Mouse (Mus musculus) thymus, postnatal 4 days (tissue): ENCODE data around the gene Snapc2.
A peak's percentile ranks its signal among the peaks of the same experiment; 100 is the strongest.

Source experiments
- DNase-seq: peaks from one replicate; pipeline ENCODE4 v3.0.0; 2021

Snapc2 gene

DNA sequence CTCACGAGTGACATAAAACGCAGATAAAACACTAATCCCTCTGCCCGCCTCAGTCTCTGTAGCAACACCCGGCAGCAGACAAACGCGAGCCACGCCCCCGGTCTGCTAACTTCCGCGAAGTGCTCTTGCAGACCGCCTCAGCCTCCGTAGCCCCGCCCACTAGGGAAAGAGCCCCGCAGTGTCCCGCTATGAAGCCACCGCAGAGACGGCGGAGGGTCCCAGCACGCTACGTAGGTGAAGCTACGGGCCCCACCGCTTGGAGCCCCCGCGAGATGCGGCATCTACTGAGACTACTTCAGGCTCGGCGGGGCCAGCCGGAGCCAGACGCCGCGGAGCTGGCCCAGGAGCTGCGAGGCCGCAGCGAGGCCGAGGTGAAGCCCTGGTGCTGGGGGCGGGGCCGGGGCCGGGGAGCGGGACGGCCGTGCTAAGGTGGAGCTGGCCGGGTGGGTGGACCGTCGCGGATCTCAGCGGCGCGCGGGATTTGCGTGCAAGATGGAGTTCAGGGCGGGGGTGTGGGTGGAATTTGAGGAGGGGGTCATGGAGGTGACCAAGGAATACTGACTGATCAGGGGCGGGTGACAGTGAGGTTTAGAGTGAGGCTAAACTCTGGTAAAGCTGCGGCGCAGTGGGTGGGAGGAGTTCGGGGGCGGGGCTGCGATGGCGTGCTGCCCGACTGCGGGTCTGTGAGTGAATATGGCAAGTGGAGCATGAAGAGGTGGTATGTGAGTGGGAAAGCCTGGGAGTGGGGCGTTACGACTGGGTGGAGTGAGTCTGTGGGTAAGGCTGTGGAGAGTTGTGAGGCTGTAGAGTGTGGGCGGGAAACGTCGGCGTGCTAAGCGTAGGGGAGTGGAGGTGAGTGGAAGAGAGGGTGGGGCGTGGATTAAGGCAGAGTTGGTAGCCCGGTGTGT, at the start of gene Snapc2:
Gene Snapc2 (plus strand): TSS at position 147 of the 908 bp plus-strand sequence.
- DNase-seq: peak; percentile 99

DNA sequence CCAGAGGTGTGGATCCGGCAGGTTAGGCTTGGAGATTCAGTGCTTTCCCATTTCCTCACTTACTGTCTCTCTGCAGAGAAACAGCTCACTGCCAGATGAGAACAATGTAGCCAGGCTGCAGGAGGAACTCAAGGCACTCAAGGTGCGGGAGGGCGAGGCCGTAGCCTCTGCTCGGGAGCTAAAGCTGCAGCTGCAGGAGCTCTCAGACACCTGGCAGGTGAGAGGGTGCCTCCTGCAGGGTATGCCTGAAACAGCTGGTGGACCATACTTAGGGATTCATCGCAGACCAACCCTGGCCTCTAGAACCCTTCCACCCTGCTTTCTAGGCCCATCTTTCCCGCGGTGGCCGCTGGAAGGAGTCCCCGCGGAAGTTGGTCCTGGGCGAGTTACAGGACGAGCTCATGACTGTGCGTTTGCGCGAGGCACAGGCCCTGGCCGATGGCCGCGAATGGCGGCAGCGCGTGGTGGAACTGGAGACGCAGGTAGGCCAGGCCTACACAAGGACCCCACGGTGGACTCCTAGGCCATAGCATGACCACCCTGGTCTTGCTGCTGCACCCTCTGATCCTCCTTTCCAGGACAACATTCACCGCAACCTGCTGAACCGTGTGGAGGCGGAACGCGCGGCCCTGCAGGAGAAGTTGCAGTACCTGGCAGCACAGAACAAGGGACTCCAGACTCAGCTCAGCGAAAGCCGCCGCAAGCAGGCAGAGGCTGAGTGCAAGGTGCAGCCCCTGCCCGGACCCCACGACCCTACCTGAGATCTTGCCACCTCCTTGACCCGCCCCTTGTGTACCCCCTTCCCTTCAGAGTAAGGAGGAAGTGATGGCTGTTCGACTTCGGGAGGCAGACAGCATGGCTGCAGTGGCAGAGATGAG, 47.4 kb upstream of the Snapc2 start:
- DNase-seq: peak; percentile 45

DNA sequence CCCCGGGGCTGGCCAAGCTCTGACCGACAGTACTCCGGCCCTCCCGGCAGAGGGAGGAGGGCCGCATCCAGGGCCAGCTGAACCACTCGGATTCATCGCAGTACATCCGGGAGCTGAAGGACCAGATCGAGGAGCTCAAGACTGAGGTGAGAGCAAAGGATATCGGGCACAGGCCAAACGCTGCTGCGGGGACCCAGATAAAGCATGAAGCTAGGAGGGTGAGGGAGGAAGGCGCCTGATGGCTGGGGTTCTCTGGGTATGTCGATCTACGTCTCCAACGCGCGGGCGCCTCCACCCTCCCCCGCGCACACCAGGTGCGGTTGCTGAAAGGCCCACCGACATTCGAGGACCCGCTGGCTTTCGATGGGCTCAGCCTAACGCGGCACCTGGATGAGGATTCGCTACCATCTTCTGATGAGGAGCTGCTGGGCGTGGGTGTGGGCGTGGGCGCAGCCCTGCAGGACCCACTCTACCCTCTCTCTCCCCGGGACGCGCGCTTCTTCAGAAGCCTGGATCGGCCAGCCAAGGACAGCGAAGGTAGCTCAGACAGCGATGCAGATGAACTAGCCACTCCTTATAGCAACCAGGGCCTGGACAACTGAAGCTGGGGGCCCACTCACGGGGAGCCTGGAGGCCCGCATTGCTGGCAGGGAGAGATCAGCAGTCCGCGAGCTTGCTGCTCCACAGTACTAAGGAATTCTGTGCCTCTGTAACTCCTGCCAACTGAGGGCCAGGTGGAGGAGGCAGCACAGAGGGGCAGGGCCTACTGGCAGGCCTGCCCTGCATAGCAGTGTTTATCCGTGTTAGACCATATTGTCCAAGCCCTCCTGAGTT, 46.5 kb upstream of the Snapc2 start:
- peak; percentile 33 for DNase-seq

DNA sequence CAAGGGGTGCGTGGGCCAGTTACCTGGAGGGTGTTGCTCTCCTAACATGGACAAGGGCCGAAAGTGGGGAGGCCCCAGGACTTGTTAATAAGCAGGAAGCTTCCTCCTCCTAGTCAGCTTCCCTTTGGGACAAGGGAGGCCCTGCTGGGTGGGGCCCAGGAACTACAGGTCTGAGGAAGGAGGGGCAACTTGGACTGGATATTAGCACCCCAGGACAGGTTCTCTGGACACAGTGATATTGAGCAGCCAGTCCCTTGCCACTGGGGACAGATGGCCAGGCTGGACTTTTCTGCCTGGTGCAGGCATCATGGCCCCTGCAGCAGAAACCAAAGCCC, 45.9 kb upstream of the Snapc2 start:
- no peak for DNase-seq

DNA sequence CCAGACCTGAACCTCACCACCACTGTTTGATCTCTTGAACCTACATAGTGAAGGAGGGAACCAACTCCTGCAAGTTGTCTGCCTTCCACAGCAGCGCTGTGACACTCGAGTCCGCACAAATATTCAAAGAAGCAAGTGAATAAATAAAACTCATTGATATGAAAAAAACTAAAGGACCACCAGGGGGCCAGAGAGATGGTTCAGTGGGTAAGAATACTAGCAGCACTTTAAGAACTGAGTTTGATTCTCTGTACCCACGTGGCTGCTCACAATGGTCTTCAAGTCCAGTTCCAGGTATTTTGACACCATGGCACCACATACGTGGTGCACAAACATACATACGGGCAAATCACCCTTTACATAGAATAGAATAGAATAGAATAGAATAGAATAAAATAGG, 41.8 kb upstream of the Snapc2 start:
- DNase-seq: no peak

DNA sequence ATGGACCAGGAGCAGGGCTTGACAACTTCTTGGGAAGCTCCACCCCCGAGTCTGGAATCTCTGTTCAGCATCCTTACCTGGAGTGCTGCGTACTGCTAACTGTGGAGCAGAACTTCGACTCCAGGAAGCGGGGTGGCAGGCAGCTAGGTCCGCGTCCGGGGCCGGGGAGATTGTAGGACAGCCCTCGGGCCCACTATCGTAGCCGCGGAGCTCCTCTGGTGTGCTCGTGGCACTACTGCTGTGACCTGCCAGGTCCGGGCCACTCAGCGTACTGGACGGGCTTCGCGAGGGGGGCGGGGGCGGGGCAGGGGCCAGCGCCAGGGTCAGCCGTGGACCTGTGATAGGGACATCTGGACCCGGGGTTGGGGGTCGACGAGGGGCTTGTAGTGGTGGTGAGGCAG, 40.1 kb upstream of the Snapc2 start:
- DNase-seq: peak; percentile 42

DNA sequence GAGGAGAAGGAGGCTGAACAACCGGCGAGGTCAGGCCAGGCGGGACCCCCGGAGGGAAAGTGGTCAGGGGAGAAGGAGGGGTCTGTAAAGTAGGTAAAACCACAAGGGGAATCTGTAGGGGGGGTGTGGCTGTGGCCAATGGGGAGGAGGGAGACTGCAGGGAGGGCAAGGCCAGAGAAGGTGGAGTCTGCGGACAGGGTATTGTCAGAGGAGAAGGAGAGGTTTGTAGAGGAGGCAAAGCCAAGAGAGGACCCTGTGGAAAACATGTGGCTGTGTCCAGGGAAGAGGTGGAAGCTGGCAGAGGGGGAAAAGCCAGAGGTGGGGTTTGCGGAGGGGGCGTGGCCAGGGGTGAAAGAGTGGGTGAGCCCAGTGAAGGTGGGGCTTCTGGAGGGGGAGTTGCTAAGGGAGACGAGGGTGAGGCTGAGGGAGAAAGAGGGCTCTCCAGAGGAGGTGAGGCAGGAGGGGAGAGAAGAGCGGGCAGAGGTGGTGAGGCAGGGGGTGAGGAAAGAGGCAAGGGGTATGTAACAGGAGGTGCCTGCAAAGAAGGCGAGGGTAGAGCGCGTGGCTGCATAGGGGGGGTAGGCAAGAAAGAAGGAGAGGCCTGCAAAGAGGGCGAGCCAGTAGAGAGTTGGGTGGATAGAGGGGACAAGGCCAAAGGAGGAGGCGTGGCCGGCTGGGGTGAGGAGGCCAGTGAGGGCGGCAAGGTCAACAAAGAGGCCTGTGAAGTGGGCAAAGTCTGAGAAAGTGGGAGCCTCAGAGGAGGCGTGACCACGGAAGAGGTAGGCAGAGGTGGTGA, 39.5 kb upstream of the Snapc2 start:
- peak; percentile 73 for DNase-seq

DNA sequence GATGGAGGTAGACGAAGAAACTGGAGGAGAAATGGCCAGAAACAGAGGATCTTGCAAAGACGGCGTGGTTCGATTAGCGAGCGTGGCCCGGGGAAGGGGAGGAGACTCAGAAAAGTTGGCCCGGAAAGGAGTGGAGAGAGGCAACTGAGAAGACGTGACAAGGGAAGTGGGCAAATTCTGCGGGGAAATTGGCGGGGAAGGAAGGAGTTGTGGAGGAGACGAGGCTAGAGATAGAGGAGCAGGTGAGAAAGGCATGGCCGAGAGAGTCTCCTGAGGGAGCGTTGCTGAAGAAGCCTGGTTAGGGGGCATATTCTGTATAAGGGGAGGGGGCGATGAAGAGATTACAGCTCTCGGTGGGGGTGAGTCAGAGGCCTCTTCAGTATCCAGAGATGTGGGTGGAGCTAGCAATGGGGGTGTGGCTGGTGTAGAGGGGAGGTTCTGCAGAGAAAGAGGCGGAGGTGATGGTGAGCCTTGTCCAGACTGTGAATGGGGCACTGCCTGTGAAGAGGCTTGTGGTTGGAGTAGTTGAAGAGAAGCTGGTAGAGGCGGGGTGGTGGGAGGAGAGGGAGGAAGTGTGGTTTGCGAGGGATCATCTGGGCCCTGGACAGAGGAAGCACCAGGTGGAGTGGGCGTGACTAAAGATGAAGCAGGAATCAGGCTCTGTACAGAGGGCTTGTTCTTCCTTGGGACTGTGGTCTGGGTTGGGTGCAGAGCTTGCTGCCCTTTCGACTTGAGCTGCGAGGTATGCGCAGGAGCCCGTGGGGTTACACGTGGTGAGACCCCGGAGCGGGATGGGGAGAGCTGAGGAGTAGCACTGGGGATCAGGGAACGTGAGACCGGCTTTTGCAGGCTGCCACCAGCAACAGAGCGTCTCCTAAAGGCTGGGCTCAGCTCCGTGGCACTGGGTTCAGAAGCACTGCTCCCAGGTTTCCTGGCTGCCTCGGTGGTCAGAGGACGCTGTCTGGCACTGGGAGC, 38.6 kb upstream of the Snapc2 start:
- DNase-seq: peak; percentile 70

DNA sequence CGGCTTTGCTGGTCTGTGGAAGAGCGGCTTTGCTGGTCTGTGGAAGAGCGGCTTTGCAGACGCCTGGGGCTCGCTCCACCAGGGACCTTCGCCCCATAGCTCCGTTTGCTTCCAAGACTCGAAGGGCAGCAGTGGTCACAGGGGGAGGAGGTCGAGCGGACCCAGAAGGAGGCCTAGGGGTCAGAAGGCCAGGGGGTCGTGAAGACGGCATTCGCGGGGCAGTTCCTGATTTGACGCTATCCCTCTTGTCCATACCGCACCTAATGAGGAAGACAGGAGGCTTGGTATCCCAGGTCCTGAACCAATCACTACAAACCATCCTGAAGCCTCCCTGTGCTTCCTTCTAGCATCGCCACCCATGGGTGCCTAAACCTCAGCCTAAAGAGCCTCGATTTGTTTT, 36.6 kb upstream of the Snapc2 start:
- no peak for DNase-seq

DNA sequence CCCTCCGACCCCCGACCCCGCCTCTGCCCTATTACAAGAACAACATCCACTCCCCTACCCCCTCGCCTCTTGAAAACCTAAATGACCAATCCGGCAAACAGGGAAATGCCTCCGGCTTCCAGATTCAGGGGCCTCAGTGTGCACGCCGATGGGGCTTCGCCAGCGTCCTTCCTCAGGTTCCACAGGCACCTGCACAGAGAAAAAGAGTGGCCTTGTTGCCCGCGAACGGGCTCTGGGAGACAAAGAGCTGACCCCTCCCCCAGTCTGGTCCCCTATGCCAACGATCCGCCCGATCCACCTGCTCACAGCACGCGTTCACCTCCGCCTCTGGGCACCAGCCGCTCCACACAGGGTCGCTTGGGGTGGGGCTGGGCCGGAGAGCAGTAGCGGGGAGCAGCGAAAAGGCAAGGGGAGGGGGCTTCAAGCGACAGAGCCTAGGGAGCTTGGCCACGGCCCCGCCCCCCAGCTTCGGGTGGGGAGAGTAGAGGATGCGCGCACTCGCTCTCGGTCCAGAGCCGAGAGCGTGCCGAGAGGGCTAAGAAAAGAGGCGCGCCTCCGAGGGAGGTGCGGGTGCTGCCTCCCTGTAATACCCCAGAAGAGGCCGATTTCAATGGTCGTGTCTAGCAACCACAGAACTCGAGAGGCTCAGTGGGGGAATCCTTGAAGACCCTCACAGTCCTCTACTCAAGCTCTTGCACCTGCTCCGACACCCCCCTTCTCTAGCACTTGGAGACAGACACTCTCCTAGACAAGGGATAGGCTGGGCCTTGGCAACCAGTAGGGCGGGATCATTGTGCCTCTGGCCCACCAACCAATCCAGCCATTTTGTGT, 35.9 kb upstream of the Snapc2 start, which contains the start of gene Prr36:
Gene Prr36 (minus strand): TSS at position 669 of the 831 bp plus-strand sequence.
- peak; percentile 52 for DNase-seq

DNA sequence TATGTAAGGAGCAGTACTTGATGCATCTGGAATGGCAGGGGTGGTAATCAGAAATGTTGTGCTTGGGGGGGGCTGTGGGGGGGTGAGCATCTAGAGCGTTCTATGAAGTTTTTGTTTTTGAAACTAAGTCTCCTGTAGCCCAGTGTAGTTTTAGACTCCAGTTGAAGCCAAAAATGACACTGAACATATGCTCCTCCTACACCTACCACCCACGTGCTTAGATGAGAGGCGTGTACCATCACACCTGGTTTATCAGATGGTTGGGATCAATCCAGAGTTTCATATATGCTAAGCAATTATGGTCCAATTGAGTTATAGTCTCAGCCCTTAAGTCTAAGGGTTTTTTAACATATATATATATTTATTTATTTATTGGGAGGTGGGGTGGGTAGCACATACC, 33.3 kb upstream of the Snapc2 start:
- DNase-seq: no peak

DNA sequence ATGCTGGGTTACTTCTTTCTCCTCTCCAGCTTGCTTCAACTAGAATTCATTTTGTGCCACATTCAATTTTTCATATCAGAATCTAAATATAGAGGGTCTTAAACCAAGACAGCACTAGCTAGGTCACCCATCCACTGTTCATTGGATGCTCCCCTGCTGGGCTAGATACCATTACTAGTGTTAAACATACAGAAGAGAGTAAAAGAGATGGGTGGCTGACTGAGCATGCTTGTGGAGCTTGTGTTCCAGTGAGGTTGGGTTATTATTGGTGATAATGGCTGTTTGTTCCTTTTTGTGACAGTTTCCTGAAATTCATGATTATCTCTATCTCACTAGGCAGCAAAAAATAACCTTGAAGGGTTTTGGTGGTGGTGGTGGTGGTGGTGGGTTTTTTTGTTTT, 30.8 kb upstream of the Snapc2 start:
- DNase-seq: no peak

DNA sequence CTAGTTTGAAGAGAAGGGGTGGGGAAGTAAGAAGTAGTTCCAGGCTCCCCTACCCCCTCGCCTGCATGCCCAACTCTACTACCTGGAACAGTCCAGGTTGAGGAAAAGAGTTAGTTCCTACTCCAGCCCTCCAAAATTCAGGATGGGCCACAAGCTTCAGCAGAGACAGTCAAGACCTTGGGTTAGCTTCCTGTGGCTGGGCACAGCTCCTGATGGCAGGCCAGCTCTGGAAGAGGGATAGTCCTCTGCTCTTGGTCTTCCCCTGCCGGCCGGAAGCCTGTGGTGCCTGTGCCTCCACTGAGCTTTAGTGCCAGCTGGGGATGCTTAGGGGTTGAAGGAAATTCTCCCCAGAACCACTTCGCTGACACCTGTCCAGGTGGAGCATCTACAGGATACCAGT, 26.6 kb upstream of the Snapc2 start:
- DNase-seq: no peak

DNA sequence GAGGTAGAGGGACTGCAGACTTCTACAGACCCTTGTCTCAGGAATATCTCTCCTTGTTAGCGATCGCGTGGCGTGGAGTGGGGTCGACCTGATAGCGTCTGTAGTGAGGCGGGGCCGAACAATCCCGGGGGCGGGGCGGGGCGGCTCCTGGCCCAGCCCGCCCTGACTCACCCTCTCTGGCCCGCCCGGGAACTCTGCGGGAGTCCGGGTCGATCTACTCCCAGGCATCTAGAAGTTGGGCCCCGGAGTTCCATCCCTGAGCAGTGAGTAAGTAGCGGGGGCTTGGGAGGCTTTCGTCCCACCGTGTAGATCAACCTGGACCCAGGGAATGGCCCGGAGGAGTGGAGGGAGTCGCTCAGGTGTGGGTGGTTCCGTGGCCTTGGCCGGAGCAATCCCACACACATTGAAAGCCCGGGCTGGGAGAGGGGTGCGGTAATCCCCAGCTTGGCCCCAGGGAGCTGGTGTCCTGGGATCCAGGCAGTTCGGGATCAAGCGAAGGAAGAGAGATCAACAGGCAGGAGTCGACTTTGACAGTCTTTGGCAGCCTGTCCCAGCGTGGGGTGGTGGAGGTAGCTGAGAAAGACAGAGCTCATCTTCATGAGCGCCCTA, 26.0 kb upstream of the Snapc2 start, which contains the start of gene Lrrc8e:
Gene Lrrc8e (plus strand): TSS at position 89 of the 609 bp plus-strand sequence.
- no peak for DNase-seq

DNA sequence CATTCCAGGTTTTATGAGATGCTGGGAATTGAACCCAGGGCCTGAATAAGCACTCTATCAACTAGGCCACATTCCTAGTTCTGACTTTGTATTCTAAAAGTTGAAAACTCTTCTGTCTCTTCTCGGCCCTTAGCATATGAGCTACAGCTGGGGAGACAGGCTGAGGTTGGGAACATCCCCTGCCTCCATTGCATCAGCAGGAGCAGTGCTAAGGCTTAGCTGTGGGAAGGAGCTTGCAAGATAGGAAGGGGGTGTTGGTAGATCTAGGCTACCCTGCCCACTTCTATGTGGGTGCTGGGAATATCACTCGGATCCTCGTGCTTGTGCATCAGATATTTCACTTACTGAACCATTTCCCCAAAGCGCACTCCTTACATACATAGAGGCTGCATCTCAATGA, 25.0 kb upstream of the Snapc2 start:
- DNase-seq: no peak

DNA sequence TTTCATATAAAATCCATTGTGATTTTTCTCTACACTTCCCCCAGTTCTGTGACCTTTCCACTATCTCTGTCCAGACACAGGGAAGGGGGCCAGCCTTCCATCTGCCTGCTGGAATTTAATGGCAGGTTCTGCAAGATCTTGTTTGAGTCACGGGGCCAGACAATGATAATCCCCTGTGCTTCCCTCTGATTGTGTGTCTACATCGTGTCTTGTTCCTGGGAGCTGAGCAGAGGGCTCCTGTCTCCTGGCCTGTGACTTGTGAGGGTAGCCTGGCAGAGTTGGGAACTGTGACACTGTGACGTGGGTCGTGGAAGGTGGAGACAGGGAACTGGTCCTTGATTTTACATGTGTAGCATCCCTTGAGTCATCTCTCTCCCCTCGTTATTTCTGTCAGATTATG, 23.1 kb upstream of the Snapc2 start:
- no peak for DNase-seq

DNA sequence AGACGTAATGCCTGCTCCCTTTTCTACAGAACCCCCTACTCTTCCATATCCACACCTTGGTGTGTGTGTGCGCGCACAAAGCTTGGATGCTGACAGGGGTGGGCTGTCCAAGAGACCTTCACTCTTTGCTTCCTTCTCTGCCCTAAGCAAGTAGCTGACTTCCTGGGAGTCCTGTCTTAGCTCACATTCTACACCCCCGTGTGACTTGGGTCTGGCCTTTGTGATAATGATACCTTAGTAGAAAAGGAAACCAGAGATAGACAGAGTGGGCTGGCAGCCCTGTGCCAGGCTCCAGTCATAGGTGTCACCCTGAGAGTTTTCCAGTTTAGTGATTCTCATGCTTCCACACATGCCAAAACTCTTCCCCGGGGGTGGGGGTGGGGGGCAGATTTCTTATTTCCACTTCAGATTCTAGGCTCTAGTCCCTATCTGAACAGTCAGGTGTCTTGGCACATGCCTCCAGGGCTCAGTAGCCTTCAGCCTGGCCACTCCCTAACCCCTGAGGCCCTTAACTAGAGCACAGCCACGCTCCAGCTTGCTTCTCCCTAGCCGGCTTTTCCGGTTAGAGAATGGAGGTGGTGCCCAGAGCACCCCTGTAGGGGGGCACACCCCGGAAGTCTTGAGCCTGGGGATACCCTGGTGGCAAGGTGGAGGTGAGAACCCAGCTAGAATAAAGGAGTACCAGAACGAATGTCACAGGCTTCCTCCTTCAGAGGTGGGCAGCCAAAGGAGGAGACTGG, 22.1 kb upstream of the Snapc2 start:
- no peak for DNase-seq

DNA sequence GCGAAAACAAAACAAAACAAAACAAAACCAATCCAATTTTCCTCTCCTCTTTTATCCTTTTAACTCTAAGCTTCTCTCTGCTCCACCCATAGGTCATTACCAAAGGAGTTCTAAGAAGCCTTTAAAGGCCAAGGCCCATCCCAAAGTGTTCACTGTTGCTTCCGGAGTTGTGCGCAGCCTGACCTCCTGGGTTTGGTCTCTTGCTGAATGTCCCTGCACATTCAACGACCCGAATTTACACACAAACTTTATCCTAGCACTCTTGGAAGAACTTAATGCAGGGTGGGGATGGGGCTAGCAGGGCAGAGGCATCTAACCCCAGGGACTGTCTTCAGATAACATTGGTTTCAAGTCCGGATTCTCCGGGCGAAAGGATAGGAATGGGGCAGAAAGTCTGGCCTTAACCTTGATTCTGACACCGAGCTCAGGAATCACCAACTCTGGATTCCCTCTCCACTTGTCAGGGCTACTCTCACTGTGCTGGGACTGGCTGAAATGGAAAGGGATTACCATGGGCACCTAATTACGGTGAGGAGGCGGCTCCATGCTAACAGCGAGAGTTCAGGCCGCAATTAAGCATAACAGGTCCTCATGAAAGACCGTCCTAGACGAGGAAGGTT, 15.0 kb upstream of the Snapc2 start:
- DNase-seq: no peak
